Mouse (Mus musculus): Measurements from ENCODE around the gene Prkd3. TPM values are rescaled to one million over a fixed set of nuclear protein-coding genes. Genes with fewer than 3 reads are reported as not detected.
A peak's percentile ranks its signal among the peaks of the same experiment; 100 is the strongest.

Gene Prkd3
- polyA plus RNA-seq, 1 experiment from 2014 or later, result 44.8 TPM

GRCm38 (mm10) chr17:78912861-78913281 lies 107.7 kb downstream of the Prkd3 start:
- WGBS, result 30% methylated on average over 6 of the region's 6 CpGs
- no peaks in the 10 kb centered on the region for H3K36me3 ChIP-seq (ENCODE audit: control insufficient read depth, insufficient read depth, low read length)
- H3K4me1 ChIP-seq (replicated peaks; ENCODE audit: control insufficient read depth, insufficient read depth, low read length), result peaks cover 11% of the 10 kb centered on the region
- DNase-seq (ENCODE audit: low spot score), result no peak
- peak overlapping the region; percentile 47 for H3K4me2 ChIP-seq (ENCODE audit: low read length)
- no peak overlapping the region for H3K27ac ChIP-seq (ENCODE audit: low read depth)
- ATAC-seq (replicated peaks; ENCODE audit: low FRiP score, low TSS enrichment, low read depth), result no peak
- H3K9ac ChIP-seq (ENCODE audit: low read length), result no peak overlapping the region
- 0 out of 2 replicates have a peak, but pooled peaks cover 2% of the 10 kb centered on the region for H3K27me3 ChIP-seq (replicated peaks; ENCODE audit: control insufficient read depth, insufficient read depth, low read length)
- H3K9me3 ChIP-seq (ENCODE audit: control insufficient read depth, low read length), result no peaks in the 10 kb centered on the region
- H3K4me3 ChIP-seq (ENCODE audit: low read depth, low read length), result peak overlapping the region; percentile 34

- ATAC-seq (replicated peaks; ENCODE audit: low FRiP score, low TSS enrichment, low read depth), result no peak
Measured at GRCm38 (mm10) chr17:78909374-78909773, 111.2 kb downstream of the Prkd3 start.

GRCm38 (mm10) chr17:78906892-78907291 lies 113.7 kb downstream of the Prkd3 start, which contains the start of gene Sult6b1:
Gene Sult6b1, minus strand, starts transcription at chr17:78906992.
- 85% methylated on average over 5 of the region's 5 CpGs for WGBS
- Histone ChIP-seq H3K9ac (ENCODE audit: low read length) (no peak within 1 kb of the TSS), H3K4me2 (ENCODE audit: low read length) (no peak within 1 kb of the TSS), H3K27me3 (replicated peaks; ENCODE audit: control insufficient read depth, insufficient read depth, low read length) (0 out of 2 replicates have a peak, but pooled peaks cover 2% of the 10 kb centered on the region), H3K4me1 (replicated peaks; ENCODE audit: control insufficient read depth, insufficient read depth, low read length) (no peaks in the 10 kb centered on the region), H3K4me3 (ENCODE audit: low read depth, low read length) (no peak within 1 kb of the TSS), H3K27ac (ENCODE audit: low read depth) (no peak within 1 kb of the TSS), H3K36me3 (ENCODE audit: control insufficient read depth, insufficient read depth, low read length) (no peaks in the 10 kb centered on the region), H3K9me3 (ENCODE audit: control insufficient read depth, low read length) (no peaks in the 10 kb centered on the region)
- DNase-seq (ENCODE audit: low spot score) (no peak), ATAC-seq (replicated peaks; ENCODE audit: low FRiP score, low TSS enrichment, low read depth) (no peak)

More at GRCm38 (mm10) chr17:78909374-78909773, 111.2 kb downstream of the Prkd3 start:
- Histone ChIP-seq H3K4me3 (ENCODE audit: low read depth, low read length) (no peak overlapping the region), H3K9me3 (ENCODE audit: control insufficient read depth, low read length) (no peaks in the 10 kb centered on the region), H3K27ac (ENCODE audit: low read depth) (no peak overlapping the region), H3K4me2 (ENCODE audit: low read length) (no peak overlapping the region), H3K4me1 (replicated peaks; ENCODE audit: control insufficient read depth, insufficient read depth, low read length) (no peaks in the 10 kb centered on the region), H3K27me3 (replicated peaks; ENCODE audit: control insufficient read depth, insufficient read depth, low read length) (0 out of 2 replicates have a peak, but pooled peaks cover 2% of the 10 kb centered on the region), H3K9ac (ENCODE audit: low read length) (no peak overlapping the region), H3K36me3 (ENCODE audit: control insufficient read depth, insufficient read depth, low read length) (no peaks in the 10 kb centered on the region)
- DNase-seq (ENCODE audit: low spot score), result no peak
- 81% methylated on average over 2 of the region's 2 CpGs for WGBS

GRCm38 (mm10) chr17:78903158-78903557 lies 117.5 kb downstream of the Prkd3 start:
- WGBS, result 73% methylated on average over 2 of the region's 2 CpGs
- no peaks in the 10 kb centered on the region for H3K4me1 ChIP-seq (replicated peaks; ENCODE audit: control insufficient read depth, insufficient read depth, low read length)
- ATAC-seq (replicated peaks; ENCODE audit: low FRiP score, low TSS enrichment, low read depth) (no peak), DNase-seq (ENCODE audit: low spot score) (no peak)
- no peak overlapping the region for H3K4me3 ChIP-seq (ENCODE audit: low read depth, low read length)
- no peaks in the 10 kb centered on the region for H3K27me3 ChIP-seq (replicated peaks; ENCODE audit: control insufficient read depth, insufficient read depth, low read length)
- no peaks in the 10 kb centered on the region for H3K9me3 ChIP-seq (ENCODE audit: control insufficient read depth, low read length)
- H3K36me3 ChIP-seq (ENCODE audit: control insufficient read depth, insufficient read depth, low read length), result no peaks in the 10 kb centered on the region
- H3K9ac ChIP-seq (ENCODE audit: low read length), result no peak overlapping the region
- H3K27ac ChIP-seq (ENCODE audit: low read depth), result no peak overlapping the region
- no peak overlapping the region for H3K4me2 ChIP-seq (ENCODE audit: low read length)

Other genes starting within 250 kb of the Prkd3 start
- gene Heatr5b, start 185.5 kb downstream of the Prkd3 start, polyA plus RNA-seq (2014; fragmentation: Nextera tagmentation; extraction: Ambion mirVana), result 11.5 and 12.4 TPM in 2 replicates
- 33.9 and 39.0 TPM in 2 replicates for gene Gpatch11, start 185.2 kb downstream of the Prkd3 start, polyA plus RNA-seq (2014; fragmentation: Nextera tagmentation; extraction: Ambion mirVana)
- gene Eif2ak2, start 138.2 kb downstream of the Prkd3 start, polyA plus RNA-seq (2014; fragmentation: Nextera tagmentation; extraction: Ambion mirVana), result 9.1 and 11.0 TPM in 2 replicates
- 0.16 and 0.19 TPM in 2 replicates for gene Sult6b1, start 113.8 kb downstream of the Prkd3 start, polyA plus RNA-seq (2014; fragmentation: Nextera tagmentation; extraction: Ambion mirVana)
- 104 and 116 TPM in 2 replicates for gene Cebpzos, start 104.3 kb downstream of the Prkd3 start, polyA plus RNA-seq (2014; fragmentation: Nextera tagmentation; extraction: Ambion mirVana)
- 63.3 and 63.5 TPM in 2 replicates for gene Cebpz, start 83.8 kb downstream of the Prkd3 start, polyA plus RNA-seq (2014; fragmentation: Nextera tagmentation; extraction: Ambion mirVana)
- 43.8 and 50.6 TPM in 2 replicates for gene Ndufaf7, start 83.7 kb downstream of the Prkd3 start, polyA plus RNA-seq (2014; fragmentation: Nextera tagmentation; extraction: Ambion mirVana)
- 10.6 and 12.6 TPM in 2 replicates for gene Qpct, start 31.1 kb upstream of the Prkd3 start, polyA plus RNA-seq (2014; fragmentation: Nextera tagmentation; extraction: Ambion mirVana)